Mouse (Mus musculus): Measurements from ENCODE around the gene Zfp326.
A peak's percentile ranks its signal among the peaks of the same experiment; 100 is the strongest.
"Not testable (repeated sequence)": the region's sequence is repeated elsewhere in the genome, so short reads cannot be mapped to it uniquely, and the experiment has no call there.

Zfp326 gene

GRCm38 (mm10) chr5:105876068-105876924 lies at the start of gene Zfp326:
Zfp326 (plus strand) TSS chr5:105876565.
- peak; percentile 63 to 75 for DNase-seq (ENCODE audit: low spot score in 2 of 2)

DNA sequence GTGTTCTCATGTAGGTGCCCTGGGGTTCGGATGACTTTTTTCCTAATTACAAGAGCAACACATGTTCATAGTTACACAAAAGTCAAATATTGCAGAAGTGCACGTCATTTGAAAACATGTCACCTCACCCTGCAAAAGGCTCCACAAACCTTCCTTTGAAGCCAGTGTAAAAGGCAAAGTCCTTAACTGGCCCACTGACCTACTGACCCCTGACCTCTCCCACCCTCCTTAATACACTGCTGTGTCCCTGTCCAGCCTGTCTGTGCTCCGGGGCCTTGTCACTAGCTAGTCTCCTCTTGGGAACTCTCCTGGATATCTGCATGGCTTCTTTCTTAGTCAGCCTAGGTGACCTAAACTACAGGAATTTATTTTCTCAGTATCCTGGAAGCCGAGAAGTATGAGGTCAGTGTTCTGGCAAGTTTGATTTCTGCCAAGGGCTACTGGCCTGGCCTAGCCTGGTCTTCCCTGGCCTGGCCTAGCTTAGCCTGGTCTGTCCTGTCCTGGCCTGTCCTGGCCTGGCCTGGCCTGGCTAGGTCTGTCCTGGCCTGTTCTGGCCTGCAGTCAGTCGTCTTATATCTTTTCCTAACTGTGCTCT lies 49.4 kb upstream of the Zfp326 start:
- DNase-seq (ENCODE audit: low spot score in 2 of 2) = no peak

GRCm38 (mm10) chr5:105828050-105828449 lies 48.3 kb upstream of the Zfp326 start:
- DNase-seq (ENCODE audit: low spot score in 2 of 2) = no peak

DNA sequence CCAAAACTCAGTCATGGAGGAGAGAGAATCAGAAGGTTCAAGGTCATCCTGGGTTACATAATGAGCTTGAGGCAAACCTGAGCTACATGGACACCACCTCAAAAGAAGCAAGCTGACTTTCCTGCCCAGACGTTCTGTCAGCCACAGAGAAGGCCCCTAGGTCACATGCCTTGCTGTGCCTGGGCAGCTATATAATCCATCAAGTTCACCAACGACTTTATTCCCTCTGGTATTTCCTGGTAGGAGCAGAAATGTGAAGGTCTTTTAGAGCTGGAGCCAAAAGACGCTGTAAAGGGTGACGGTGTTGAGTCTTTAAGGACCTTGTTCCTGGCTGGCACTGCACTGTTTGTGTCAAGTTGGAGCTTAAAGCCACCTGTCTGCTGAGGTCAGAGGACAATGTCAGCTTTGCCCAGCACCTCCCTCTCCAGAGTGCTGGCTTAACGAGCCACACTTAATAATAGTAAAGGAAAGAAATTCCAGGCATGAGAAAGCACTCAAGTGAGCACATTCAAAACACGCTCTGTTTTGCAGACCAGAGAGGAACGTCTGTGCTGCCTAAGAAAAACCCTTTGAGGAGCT lies 47.3 kb upstream of the Zfp326 start:
- no peak for DNase-seq (ENCODE audit: low spot score in 2 of 2)

DNA sequence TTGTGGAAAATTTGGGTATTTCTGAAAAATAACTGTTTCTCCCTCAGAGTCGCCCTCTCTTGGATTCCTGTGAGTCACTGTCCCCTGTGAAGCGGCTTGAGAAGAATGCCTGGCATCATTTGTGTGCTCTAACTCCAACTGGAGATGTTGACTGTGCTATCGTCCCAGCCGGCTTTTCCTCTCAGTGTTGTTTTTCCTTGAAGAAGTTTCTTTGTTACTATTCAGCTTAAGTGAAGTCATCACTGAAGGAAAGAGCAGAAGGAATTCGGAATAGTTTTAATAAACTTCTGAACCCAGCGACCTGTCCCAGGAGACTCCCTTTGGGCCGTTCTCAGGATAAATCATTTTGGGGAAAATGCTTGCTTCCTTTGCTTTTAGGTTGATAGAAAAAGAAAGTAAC lies 44.2 kb upstream of the Zfp326 start:
- DNase-seq (ENCODE audit: low spot score in 2 of 2) = no peak

DNA sequence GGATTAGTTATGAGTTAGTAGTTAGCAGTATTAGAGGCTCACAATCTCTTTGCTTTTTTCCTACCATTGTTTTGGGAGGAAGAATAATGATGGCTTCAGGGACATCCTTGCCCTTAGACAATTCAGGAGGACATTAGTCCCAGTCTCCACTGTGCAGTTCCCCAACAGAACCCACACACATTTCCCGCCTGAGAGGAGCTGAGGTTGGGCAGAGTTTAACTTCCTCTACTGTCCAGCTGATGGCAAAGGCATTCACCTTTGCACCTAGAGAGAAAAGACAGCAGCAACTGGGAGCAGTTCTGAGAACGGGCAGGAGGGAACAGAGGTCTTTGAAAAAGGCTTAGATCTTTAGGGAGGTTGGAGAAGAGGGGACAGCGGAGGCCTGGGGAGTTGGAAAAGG lies 42.4 kb upstream of the Zfp326 start:
- no peak for DNase-seq (ENCODE audit: low spot score in 2 of 2)

DNA sequence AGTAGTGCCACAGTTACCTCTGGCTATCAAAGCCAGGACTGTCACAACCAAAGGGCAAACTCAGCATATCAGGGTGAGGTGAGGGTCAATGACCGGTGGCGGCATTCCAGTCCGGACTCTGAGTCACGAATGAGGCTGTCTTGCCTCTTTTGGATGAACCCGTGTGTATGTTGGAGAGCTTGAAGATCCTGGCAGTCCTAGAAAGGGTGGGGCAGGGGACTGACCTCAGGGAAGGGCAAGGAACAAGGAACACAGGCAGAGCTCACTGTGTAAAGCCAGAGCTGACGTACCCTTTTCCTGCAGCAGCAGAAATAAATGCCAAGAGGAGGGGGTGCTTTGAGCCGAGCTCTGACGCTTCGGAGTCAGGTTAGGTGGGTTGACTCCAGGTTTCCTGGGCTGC lies 40.4 kb upstream of the Zfp326 start:
- no peak for DNase-seq (ENCODE audit: low spot score in 2 of 2)

DNA sequence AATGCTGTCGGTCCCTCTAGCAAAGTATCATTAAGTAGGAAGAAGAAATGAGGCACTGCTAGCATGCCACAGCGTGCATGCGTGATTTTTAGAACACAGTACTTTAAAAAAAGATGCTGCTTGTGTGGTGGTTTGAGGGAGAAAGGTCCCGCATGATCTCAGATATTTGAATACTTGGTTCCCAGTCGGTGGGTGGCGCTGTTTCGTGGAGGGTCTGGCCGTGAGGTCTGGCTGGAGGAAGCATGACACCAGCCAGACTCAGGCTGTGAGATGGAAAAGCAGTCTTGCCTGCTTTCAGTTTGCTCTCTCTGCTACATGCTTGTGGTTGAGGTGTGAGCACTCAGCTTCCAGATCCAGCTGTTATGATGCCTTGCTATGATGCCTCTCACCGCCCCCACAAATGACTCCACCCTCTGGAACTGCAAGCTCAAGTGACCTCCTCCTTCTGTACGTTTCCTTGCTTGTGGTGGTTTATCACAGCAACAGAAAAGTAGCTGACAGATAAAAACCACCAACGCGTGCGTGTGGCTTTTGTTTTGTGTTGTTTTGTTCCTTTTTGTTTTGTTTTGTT lies 36.5 kb upstream of the Zfp326 start:
- DNase-seq (ENCODE audit: low spot score in 2 of 2) = no peak

DNA sequence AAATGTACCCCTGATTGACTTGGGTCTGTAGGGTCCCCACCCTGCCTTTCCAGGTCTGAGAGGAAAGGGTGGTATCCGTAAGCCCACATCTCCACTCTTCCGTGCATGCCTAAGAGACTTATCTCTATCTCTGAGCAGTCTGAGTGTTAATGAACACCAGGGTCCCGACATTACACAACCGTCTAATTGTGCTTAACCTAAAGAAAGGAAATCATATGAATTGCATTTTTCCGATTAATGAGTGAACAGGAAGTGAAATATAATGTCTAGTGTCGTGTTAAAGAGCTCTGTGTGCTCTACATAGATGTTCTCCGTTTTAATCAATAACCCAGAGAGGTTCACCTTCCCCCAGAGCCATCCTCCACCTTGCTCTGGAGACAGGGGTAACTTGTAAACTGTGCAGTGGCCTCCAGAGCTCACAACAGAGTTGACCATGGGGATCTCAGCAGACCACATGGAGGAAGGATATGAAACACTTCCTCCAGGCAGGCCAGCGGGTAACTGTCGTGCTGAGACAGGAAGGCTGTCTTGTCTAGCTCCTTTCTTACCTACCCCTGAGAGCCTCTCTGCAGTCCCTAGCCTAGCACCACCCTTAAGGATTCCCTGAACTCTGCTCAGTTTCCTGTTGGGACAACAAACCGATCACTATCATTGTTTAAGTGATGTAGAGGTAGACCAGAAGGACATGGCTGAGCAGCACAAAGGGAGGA lies 32.2 kb upstream of the Zfp326 start:
- DNase-seq (ENCODE audit: low spot score in 2 of 2) = no peak

- DNase-seq (ENCODE audit: low spot score in 2 of 2) = no peak
Measured at GRCm38 (mm10) chr5:105845041-105845440, 31.3 kb upstream of the Zfp326 start.

DNA sequence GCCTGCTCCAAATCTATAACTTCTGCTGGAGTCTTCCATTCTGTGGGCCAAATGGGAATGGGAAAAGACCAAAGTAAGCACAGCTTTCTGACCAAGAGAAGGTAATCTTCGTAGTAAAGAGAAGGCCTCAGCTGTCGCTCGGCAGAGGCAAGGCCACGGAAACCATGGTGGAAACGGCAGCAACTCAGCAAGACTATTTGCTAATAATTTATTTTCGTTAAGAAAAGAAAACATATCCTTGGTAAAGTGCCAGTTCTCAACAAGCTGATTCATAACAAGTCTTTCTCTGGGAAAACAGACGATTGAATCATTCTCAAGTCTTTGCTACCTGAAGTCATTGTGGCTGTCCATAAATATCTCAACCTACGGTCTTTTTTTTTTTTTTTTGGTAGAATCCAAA lies 28.6 kb upstream of the Zfp326 start:
- DNase-seq (ENCODE audit: low spot score in 2 of 2) = no peak

DNA sequence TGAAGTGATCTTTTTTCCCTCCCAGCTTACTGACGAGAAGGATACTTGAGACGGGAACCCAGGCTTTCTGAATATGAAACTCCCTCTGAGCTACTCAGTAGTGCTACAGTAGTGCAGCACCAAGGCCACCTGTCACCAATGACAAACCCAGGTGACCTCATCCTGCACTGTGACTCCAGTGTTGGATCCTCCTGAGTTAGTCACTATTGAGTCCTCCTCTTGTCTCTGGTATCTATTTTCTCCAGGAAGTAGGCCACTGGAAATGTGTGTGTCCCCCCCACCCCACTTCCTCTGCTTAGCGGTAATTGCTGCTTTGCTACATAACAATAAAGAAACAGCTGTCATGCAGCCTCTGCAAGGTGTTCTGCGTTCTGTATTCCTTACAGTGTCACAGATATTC lies 27.1 kb upstream of the Zfp326 start:
- DNase-seq (ENCODE audit: low spot score in 2 of 2) = no peak

GRCm38 (mm10) chr5:105849643-105850042 lies 26.7 kb upstream of the Zfp326 start:
- DNase-seq (ENCODE audit: low spot score in 2 of 2) = no peak

DNA sequence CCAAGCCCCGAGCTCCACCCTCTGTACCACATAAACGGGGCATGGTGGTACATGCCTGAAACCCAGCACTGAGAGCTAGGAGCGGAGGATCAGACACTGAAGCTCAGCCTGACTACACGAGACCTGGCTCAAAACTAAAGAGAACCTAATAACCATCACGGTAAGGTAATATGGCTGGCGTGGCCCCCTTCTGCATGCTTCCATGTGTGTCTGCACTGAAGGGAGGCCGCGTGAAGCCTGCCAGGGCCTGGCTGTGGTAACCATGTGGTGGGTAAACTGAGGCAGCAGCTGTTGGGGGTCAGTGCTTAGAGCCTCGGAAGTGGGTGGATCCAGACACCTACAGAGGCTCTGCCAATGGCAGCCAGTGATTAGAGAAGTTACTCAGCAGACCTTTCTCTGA lies 23.1 kb upstream of the Zfp326 start:
- no peak for DNase-seq (ENCODE audit: low spot score in 2 of 2)

- DNase-seq (ENCODE audit: low spot score in 2 of 2) = no peak
Measured at GRCm38 (mm10) chr5:105857486-105857885, 18.9 kb upstream of the Zfp326 start.

DNA sequence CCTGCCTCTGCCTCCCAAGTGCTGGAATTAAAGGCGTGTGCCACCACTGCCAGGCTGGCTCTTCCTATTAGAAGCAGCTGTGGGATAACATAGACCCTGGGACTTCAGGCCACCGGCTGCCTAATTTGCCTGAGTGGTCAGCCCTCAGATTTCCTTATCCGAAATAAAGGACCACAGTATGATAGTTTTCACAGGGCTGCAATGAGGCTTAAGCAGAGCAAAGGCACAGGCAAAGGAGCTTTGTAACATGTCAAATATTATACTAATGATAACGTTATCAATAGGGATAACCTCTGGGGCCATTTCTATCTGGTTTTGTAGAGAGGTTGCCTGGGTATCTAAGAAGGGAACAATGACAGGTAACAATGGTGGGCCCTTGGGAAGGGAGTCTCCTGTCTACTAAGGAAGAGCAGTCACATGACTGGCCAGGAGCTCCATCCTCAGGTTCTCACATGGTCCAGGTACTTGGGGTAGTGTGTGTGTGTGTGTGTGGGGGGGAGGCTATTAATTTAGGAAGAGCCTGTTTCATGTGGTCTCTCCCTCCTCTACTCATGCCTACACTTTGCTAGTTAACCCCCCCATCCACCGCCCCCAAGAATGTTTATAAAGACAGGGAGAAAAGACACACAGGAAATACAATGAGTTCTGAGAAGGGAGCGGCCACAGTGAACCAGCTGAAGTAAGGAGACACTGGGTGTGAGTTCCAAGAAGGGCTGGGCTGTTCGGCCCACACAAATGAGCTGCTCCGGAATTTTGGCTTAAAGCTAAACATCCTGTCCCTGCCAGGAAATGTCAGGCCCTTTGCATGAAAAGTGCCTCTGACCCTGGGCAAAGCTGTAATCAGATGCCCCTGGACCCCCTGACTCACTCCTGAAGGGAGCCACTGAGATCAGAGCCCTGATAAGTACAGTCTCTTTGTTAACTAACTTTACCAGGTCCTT lies 17.3 kb upstream of the Zfp326 start:
- no peak for DNase-seq (ENCODE audit: low spot score in 2 of 2)

- peak in 1 of 2 experiments; percentile 52 for DNase-seq (ENCODE audit: low spot score in 2 of 2)
Measured at GRCm38 (mm10) chr5:105859716-105860460, 16.5 kb upstream of the Zfp326 start.

- no peak for DNase-seq (ENCODE audit: low spot score in 2 of 2)
Measured at GRCm38 (mm10) chr5:105860461-105860835, 15.9 kb upstream of the Zfp326 start.

DNA sequence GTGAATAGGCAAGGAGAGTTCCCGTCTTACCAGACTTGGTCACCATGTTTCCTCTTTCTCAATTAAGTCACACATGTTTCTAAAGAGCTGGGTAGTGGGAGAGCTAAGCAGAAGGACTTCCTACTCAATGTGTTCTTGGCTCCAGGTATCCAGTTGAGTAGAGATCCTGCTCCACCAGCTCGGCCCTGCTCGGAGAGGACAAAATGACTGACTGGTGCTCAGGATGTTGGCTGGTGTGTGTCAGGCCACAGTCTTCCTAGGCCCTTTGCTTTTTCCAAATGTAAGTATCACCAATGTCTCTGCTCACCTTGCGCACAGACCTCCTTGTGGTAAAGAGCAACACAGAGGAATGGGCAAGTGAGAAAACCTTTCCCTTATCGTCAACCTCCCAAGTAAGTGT lies 14.7 kb upstream of the Zfp326 start:
- no peak for DNase-seq (ENCODE audit: low spot score in 2 of 2)

GRCm38 (mm10) chr5:105865110-105865628 lies 11.2 kb upstream of the Zfp326 start:
- not testable (repeated sequence) for DNase-seq (ENCODE audit: low spot score in 2 of 2)
